Mouse (Mus musculus) induced T-regulatory cell, adult 2 months (primary cell): ENCODE results near the gene Spred1.

ENCODE experiments used
- DNase-seq: peaks from one replicate; pipeline ENCODE4 v3.0.0-alpha.2; 2012; ENCODE audit warnings: low read depth

The Spred1 gene

GRCm38 (mm10) chr2:117121212-117121983 is at the start of gene Spred1:
Gene Spred1, plus strand, starts transcription at chr2:117121374.
- peak; percentile 59 for DNase-seq

GRCm38 (mm10) chr2:117071596-117071995 is 49.6 kb upstream of the Spred1 start:
- DNase-seq, result no peak

- no peak for DNase-seq
Observed at GRCm38 (mm10) chr2:117078711-117079110, 42.5 kb upstream of the Spred1 start.

- no peak for DNase-seq
Observed at GRCm38 (mm10) chr2:117079621-117080020, 41.6 kb upstream of the Spred1 start.

- DNase-seq, result no peak
Observed at GRCm38 (mm10) chr2:117086002-117086765, 35.0 kb upstream of the Spred1 start.

GRCm38 (mm10) chr2:117086766-117087457 is 34.3 kb upstream of the Spred1 start:
- no peak for DNase-seq

GRCm38 (mm10) chr2:117087458-117087820 is 33.7 kb upstream of the Spred1 start:
- DNase-seq, result no peak

- DNase-seq, result peak; percentile 43
Observed at GRCm38 (mm10) chr2:117089482-117089881, 31.7 kb upstream of the Spred1 start.

GRCm38 (mm10) chr2:117090061-117090460 is 31.1 kb upstream of the Spred1 start:
- no peak for DNase-seq

GRCm38 (mm10) chr2:117092946-117093401 is 28.2 kb upstream of the Spred1 start:
- DNase-seq, result no peak

- DNase-seq, result no peak
Observed at GRCm38 (mm10) chr2:117095491-117095890, 25.7 kb upstream of the Spred1 start.

GRCm38 (mm10) chr2:117097305-117097704 is 23.9 kb upstream of the Spred1 start:
- DNase-seq, result no peak

GRCm38 (mm10) chr2:117099316-117099715 is 21.9 kb upstream of the Spred1 start:
- DNase-seq, result no peak

- no peak for DNase-seq
Observed at GRCm38 (mm10) chr2:117103461-117103860, 17.7 kb upstream of the Spred1 start.

- DNase-seq, result no peak
Observed at GRCm38 (mm10) chr2:117105407-117105806, 15.8 kb upstream of the Spred1 start.

GRCm38 (mm10) chr2:117108059-117108458 is 13.1 kb upstream of the Spred1 start:
- no peak for DNase-seq

GRCm38 (mm10) chr2:117109296-117109695 is 11.9 kb upstream of the Spred1 start:
- DNase-seq, result no peak

- DNase-seq, result no peak
Observed at GRCm38 (mm10) chr2:117110355-117110866, 10.8 kb upstream of the Spred1 start.

- no peak for DNase-seq
Observed at GRCm38 (mm10) chr2:117113262-117113661, 7.9 kb upstream of the Spred1 start.

- DNase-seq, result no peak
Observed at GRCm38 (mm10) chr2:117113762-117114161, 7.4 kb upstream of the Spred1 start.

GRCm38 (mm10) chr2:117118516-117118915 is 2.7 kb upstream of the Spred1 start:
- no peak for DNase-seq
